Mouse (Mus musculus) heart, adult 2 months (tissue): Measurements from ENCODE around the gene Dach2.

ENCODE experiments used
- CTCF ChIP-seq: fragments of 200-600 bp; IDR thresholded peaks from 2 replicates; pipeline ENCODE4 v1.8.1; 2022; ENCODE audit warnings: antibody characterized with exemption, mild to moderate bottlenecking, moderate library complexity
- EP300 ChIP-seq: fragments of 200-500 bp; IDR thresholded peaks from 2 replicates; pipeline ENCODE4 v1.6.1; 2011; ENCODE audit warnings: low read depth, low read length, control low read depth; ENCODE audit not compliant: insufficient read depth

- TF ChIP-seq CTCF (no peak), EP300 (no peak)
These were observed 266.6 kb downstream of the Dach2 start for GRCm38 (mm10) chrX:113563897-113564296.
